Mouse (Mus musculus) layer of hippocampus, adult 11-12 months (tissue): ENCODE measurements around the gene Mdk.
A peak's percentile ranks its signal among the peaks of the same experiment; 100 is the strongest.

Experiments used
- DNase-seq: peaks from one replicate; pipeline ENCODE4 v3.0.0; 2022; ENCODE audit warnings: low spot score

Mdk gene

GRCm38 (mm10) chr2:91958701-91959457, 26.8 kb upstream of the Mdk start:
- peak; percentile 61 for DNase-seq

GRCm38 (mm10) chr2:91958049-91958448, 26.0 kb upstream of the Mdk start:
- DNase-seq = no peak

- peak; percentile 91 for DNase-seq
Observed at GRCm38 (mm10) chr2:91957096-91957495, 25.0 kb upstream of the Mdk start.

- no peak for DNase-seq
Observed at GRCm38 (mm10) chr2:91955875-91956274, 23.8 kb upstream of the Mdk start.

GRCm38 (mm10) chr2:91955121-91955591, 23.1 kb upstream of the Mdk start:
- DNase-seq = no peak

GRCm38 (mm10) chr2:91953825-91954224, 21.7 kb upstream of the Mdk start:
- DNase-seq = no peak

GRCm38 (mm10) chr2:91950275-91951085, 18.4 kb upstream of the Mdk start:
- no peak for DNase-seq

GRCm38 (mm10) chr2:91949411-91950274, 17.5 kb upstream of the Mdk start:
- no peak for DNase-seq

GRCm38 (mm10) chr2:91948792-91949241, 16.7 kb upstream of the Mdk start:
- DNase-seq = no peak

- DNase-seq = no peak
Observed at GRCm38 (mm10) chr2:91948151-91948509, 16.0 kb upstream of the Mdk start.

GRCm38 (mm10) chr2:91947397-91948150, 15.5 kb upstream of the Mdk start:
- DNase-seq = peak; percentile 63

GRCm38 (mm10) chr2:91946836-91947235, 14.7 kb upstream of the Mdk start:
- no peak for DNase-seq

GRCm38 (mm10) chr2:91945483-91945882, 13.4 kb upstream of the Mdk start, which contains the start of gene Gm9821:
Gene Gm9821, plus strand, starts transcription at chr2:91945703.
- no peak for DNase-seq

GRCm38 (mm10) chr2:91944170-91944950, 12.3 kb upstream of the Mdk start:
- DNase-seq = peak; percentile 85

- no peak for DNase-seq
Observed at GRCm38 (mm10) chr2:91942356-91942755, 10.3 kb upstream of the Mdk start.

GRCm38 (mm10) chr2:91939303-91939935, 7.3 kb upstream of the Mdk start:
- DNase-seq = no peak

- DNase-seq = no peak
Observed at GRCm38 (mm10) chr2:91936154-91936553, 4.1 kb upstream of the Mdk start.

GRCm38 (mm10) chr2:91934826-91935525, 2.9 kb upstream of the Mdk start:
- no peak for DNase-seq

- no peak for DNase-seq
Observed at GRCm38 (mm10) chr2:91934016-91934415, 1.9 kb upstream of the Mdk start.
